Mouse (Mus musculus) MN1 (cell line): ENCODE data around the gene Olfr895.

Experiments
- DNase-seq: peaks from one replicate; pipeline ENCODE4 v3.0.0-alpha.2; 2016; ENCODE audit warnings: low spot score

The Olfr895 gene

GRCm38 (mm10) chr9:38267551-38267950 lies at the start of gene Olfr895:
TSS of gene Olfr895 (plus strand) at chr9:38267851.
- DNase-seq: no peak

- no peak for DNase-seq
Observed at GRCm38 (mm10) chr9:38252474-38252873, 15.2 kb upstream of the Olfr895 start, which contains the start of gene Olfr143. TSS of gene Olfr143 (plus strand) at chr9:38252774.

- DNase-seq: no peak
Observed at GRCm38 (mm10) chr9:38290807-38291206, 23.2 kb downstream of the Olfr895 start, which contains the start of gene Olfr896-ps1. TSS of gene Olfr896-ps1 (plus strand) at chr9:38291107.
